Mouse (Mus musculus) brain, embryonic 18.5 days (tissue): ENCODE data around the gene Usp29.
"Not testable (repeated sequence)": the region's sequence is repeated elsewhere in the genome, so short reads cannot be mapped to it uniquely, and the experiment has no call there.

Experiments used
- DNase-seq: peaks from one replicate; pipeline ENCODE4 v3.0.0-alpha.2; 2012; ENCODE audit warnings: low read depth, low spot score

The Usp29 gene

GRCm38 (mm10) chr7:6765240-6765639, 34.9 kb downstream of the Usp29 start:
- no peak for DNase-seq

DNA sequence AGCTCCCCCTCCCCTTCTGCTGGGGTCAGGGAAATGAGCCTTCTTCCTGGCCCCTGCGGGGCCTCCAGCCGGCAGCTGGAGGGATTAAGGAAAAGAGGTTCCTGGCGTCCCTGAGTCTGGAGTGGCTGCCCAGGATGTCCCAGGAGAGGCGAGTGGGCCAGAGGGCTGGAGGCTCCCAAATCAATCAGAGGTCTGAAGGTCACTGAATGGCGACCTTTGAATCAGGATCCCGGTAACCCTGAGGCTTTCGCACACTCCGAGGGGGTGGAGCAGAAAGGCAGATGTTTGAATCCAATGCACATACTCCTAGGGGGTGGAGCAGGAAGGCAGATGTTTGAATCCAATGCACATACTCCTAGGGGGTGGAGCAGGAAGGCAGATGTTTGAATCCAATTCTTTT, 39.9 kb downstream of the Usp29 start:
- DNase-seq, result no peak

- DNase-seq, result not testable (repeated sequence)
Observed at GRCm38 (mm10) chr7:6773865-6774413, 43.6 kb downstream of the Usp29 start.

DNA sequence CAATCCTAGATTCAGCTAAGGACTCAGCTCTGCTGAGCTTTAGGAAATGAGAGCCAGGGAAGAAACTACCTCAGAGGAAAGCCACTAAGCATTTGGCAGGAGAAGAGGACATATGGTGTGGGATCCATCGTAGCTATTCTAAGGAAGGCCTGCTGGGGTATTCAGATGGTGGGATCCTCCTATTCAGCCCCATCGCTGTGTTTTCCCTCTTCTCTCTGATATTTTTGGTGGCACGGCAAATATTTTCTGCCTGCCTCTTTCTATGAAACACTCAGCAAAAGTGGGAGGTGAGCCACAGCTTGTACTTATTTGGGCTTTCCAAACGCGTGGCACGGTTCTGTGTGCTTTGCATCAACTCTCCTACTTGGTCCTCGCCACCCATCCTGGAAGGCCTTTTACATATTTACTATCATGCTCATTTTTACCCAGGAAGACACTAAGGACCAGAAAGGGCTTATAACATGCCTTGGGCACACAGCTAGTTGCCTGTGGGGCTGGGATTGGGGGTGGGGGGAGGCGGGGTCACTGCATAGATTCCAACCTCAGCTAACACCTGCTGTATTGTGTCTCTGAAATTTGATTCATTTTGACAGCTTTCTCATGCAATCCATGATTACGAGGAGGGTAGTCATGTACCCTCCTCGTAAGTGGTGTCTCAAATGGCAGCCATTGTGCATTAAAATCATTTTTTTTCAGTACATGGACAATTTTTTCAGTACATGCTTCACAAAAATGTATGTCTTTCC, 46.1 kb downstream of the Usp29 start:
- peak; percentile 39 for DNase-seq

GRCm38 (mm10) chr7:6777107-6777506, 46.7 kb downstream of the Usp29 start:
- DNase-seq, result no peak

- DNase-seq, result no peak
Observed at GRCm38 (mm10) chr7:6777689-6778088, 47.3 kb downstream of the Usp29 start.

- no peak for DNase-seq
Observed at GRCm38 (mm10) chr7:6779172-6779571, 48.8 kb downstream of the Usp29 start.

GRCm38 (mm10) chr7:6781541-6781940, 51.2 kb downstream of the Usp29 start:
- DNase-seq, result no peak

- DNase-seq, result no peak
Observed at GRCm38 (mm10) chr7:6784340-6785073, 54.1 kb downstream of the Usp29 start.

DNA sequence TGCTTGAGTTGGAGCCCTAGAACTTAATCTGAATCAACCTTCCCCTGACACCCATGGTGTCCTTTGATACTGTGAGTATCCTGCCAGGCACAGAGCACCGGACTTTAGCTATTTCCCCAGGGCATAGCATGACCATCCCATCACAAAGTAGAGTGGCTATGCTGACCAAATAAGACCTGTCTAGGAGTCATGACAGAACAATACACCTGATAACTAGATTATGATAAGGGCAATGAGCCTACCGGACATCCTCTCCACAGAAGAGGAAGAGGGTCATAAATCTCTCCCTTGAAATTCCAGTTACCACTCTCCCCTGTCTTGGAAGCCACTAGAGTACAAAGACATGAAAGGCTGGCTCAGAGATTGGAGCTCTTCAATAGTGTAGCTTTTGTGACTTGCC, 56.6 kb downstream of the Usp29 start:
- no peak for DNase-seq

DNA sequence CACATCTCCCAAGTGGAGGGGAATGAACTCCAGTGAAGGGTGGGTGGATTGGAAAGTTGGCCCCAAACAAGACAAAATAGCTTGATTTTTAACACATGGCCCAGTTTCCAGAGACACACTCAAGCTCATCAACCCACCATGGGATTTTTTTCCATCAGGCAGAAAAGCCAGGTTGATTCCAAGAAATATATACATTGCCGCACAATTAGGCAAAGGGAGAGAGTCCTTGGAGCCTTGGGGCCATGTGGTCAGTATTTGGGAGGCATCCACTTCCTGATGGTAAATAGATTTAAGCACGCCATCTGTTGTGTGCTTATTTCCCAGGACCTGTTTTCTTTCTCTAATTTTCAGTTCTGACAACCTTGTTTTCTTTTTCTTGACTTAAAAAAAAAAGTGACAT, 57.7 kb downstream of the Usp29 start:
- no peak for DNase-seq

DNA sequence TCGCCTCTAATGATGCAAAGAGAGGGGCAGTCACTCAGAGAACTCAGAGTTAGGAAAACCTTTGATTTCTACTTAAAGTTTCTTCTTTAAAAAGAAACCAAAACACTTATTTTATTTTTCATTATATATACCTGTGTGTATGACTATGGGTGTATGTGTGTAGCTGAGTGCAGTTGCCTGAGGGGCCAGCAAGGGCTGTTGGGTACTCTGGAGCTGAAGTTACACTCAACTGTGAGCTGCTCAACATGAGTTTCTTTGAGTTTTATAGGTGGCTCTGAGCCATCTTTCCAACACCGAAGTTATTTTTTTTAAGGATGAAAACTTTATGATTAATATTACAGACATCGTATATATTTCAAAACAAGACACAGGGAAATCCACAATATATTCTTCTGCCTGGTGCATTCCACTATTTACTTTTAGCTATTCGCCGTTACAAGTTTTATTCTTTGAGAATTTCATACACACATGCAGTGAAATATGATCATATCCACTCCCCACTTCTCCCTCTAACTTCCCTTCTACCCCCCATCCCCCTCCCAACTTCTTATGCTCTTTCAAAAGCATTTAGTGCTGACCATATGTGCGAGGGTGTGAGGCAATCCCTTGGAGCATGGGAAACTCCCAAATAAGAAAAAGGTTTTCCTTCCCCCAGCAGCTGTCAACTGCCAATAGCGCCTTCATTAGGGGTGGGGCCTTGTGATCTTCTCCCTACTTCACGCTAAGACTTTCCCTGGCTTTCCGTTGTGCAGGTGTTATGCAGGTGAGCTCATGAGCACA, 61.1 kb downstream of the Usp29 start:
- no peak for DNase-seq

GRCm38 (mm10) chr7:6793240-6793639, 62.9 kb downstream of the Usp29 start:
- DNase-seq, result no peak

GRCm38 (mm10) chr7:6793811-6794210, 63.4 kb downstream of the Usp29 start:
- no peak for DNase-seq

- no peak for DNase-seq
Observed at GRCm38 (mm10) chr7:6797408-6797807, 67.0 kb downstream of the Usp29 start.

DNA sequence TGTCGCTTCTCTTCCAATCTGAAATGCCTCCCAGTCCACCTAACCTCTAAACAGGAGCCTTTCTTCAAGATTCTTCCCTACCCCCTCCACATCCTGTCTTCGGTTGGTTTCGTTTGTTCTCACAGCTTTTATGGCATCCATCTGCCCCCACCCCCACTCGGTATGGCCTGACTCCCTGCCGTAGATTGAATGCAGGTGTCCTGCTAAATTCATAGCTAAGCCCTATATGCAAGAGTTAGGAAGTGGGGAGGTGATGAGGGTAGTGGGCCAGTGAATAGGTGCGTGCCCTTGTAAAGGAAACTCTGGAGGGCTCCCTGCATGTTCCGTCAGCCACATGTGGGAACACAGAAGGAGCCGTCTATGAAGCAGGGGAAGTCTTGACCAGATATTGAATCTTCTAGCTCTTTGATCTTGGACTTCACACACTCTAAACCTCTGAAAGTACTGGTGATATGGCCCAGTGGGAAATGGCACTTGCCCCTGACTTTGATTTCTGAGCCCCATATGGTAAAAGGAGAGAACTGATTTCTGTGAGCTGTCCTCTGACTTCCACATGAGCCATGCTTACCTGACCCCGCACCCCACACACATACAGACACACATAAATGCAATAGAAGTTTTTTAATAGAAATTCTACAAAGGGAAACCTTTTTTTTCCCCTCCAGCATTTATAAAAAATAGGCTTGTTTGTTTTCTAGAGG, 68.9 kb downstream of the Usp29 start:
- DNase-seq, result no peak

DNA sequence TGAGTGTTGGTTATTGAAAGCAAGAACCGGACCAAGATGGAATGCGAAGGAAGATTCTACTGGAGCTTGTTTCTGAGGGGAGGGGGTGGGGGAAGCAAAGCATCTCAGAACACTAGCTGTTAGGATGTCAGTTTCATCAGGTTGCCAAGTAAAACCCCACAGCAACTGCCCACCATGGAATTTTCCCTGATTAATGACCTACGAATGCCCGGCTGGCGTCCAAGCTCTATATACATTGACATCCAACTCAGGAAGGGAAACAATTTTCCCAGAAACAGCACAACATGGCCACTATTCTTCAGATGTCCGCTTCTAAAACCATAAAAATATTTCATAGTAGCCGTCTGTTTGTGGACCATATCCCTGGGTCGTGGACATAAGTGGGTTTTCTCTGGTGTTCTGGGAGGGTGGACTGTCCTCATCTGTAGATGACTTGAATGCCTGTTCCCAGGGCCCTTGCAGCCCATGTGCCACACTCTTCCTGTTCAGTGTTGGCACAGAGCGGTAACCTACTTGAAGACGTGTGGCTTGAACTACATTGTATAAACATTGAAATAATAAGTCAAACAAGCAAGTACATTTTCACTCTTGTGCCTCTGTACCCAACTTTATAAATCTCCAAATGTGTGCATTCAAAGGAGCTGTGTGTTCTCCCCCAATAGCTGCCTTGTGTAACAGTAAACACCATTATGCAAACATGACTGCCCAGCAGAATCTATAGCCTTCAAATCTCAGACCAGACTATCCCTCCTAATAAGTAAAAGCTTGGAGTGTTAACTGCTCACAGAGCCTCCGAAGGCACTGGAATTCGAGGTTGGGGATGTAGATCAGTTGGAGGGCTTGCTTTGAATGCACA, 70.4 kb downstream of the Usp29 start:
- DNase-seq, result no peak

DNA sequence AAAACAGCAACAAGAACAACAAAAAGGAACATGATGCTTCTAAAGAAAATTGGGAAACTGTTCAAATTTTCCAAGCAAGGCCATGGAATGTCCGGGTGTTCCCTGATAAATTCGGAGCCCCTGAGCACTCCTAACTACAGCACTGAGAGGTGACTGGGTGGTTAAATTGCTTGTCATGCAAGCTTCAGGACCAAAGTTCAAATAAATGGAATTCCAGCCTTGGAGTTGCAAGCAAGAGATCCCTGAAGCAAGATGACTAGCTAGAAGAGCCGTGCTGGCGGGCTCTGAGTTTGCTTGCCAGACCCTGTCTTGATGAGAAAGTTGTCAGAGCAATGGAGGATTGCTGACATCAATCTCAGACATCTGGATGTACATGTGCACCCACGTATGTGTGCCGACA, 71.3 kb downstream of the Usp29 start:
- no peak for DNase-seq

DNA sequence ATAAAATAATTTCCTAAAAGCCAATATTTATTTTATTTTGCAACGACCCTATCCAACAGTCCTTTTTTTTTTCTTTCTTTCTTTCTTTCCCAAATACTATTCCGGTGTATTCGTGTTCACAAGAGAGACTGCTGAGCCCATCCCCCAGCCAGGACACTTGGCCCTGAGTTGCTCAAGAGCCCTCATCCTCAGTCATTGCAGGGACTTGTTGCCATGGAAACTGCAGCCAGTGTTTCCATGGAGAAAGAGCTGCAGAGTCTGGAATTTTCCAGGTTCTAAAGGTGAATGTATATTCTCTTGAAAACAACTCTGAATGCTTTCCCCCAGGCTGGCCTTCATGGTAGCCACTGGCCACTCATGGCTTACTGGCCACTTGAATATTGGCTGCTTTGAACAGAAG, 80.2 kb downstream of the Usp29 start:
- DNase-seq, result peak; percentile 67

- DNase-seq, result no peak
Observed at GRCm38 (mm10) chr7:6814971-6815370, 84.6 kb downstream of the Usp29 start.
